Mouse (Mus musculus) stomach, postnatal 0 days (tissue): Measurements from ENCODE around the gene Ppp2r3a. TPM values are rescaled to one million over a fixed set of nuclear protein-coding genes. Genes with fewer than 3 reads are reported as not detected.
A peak's percentile ranks its signal among the peaks of the same experiment; 100 is the strongest.

Source experiments
- ATAC-seq: fragments of 200-750 bp; cut with Nextera tagmentation; 2 replicates; pipeline ENCODE4 v1.8.0; 2017; ENCODE audit not compliant: low FRiP score, low TSS enrichment
- DNase-seq: peaks from one replicate; pipeline ENCODE4 v3.0.0-alpha.2; 2016; ENCODE audit warnings: low spot score
- H3K27ac ChIP-seq: fragments of 300-500 bp; sonication (generic); replicated peaks from 2 replicates; pipeline ENCODE4 v1.5.1; 2014; ENCODE audit warnings: mild to moderate bottlenecking, control low read depth
- H3K27me3 ChIP-seq: fragments of 300-500 bp; sonication (generic); 2 replicates; pipeline ENCODE4 v1.6.1; 2014; ENCODE audit warnings: low read length; ENCODE audit not compliant: control insufficient read depth, insufficient read depth
- H3K36me3 ChIP-seq: fragments of 300-500 bp; sonication (generic); 2 replicates; pipeline ENCODE4 v1.6.1; 2014; ENCODE audit warnings: low read length, mixed read lengths; ENCODE audit not compliant: control insufficient read depth, insufficient read depth
- H3K4me1 ChIP-seq: fragments of 300-500 bp; sonication (generic); replicated peaks from 2 replicates; pipeline ENCODE4 v1.6.1; 2014; ENCODE audit warnings: antibody characterized with exemption; ENCODE audit not compliant: control insufficient read depth, insufficient read depth
- H3K4me2 ChIP-seq: fragments of 300-500 bp; sonication (generic); replicated peaks from 2 replicates; pipeline ENCODE4 v1.6.1; 2014; ENCODE audit warnings: low read depth, mild to moderate bottlenecking, control low read depth, moderate library complexity
- H3K4me3 ChIP-seq: fragments of 300-500 bp; sonication (generic); 2 replicates; pipeline ENCODE4 v1.5.1; 2014; ENCODE audit warnings: low read depth, low read length, control low read depth
- H3K9ac ChIP-seq: fragments of 300-500 bp; sonication (generic); 2 replicates; pipeline ENCODE4 v1.6.1; 2014; ENCODE audit warnings: mild to moderate bottlenecking, low read length, control low read depth, mixed read lengths
- H3K9me3 ChIP-seq: fragments of 300-500 bp; sonication (generic); 2 replicates; pipeline ENCODE4 v1.6.1; 2016; ENCODE audit warnings: low read length; ENCODE audit not compliant: control insufficient read depth
- CTCF ChIP-seq: IDR thresholded peaks from 2 replicates; pipeline ENCODE4 v1.5.1; 2016; ENCODE audit warnings: antibody characterized with exemption, low read depth, mild to moderate bottlenecking, moderate library complexity
- EP300 ChIP-seq: optimal IDR thresholded peaks from 2 replicates; pipeline ENCODE3; 2016; ENCODE audit warnings: antibody characterized with exemption
- WGBS: fragments of 180-500 bp; shearing (Covaris S2); extraction: QIAGEN DNeasy Blood & Tissue Kit; methylation state at CpG from one replicate; pipeline ENCODE4 v1.1.7; 2014; 5-methylcytosine and 5-hydroxymethylcytosine counted together
- polyA plus RNA-seq: library from polyadenylated mRNA; unstranded; fragments of >200 nt; fragmentation: Nextera tagmentation; extraction: Ambion mirVana; gene quantifications from 2 replicates; pipeline ENCODE4 v1.2.1, GENCODE M21; 2015

Ppp2r3a gene
- polyA plus RNA-seq, 1 experiment from 2014 or later = 6.8 TPM

GRCm38 (mm10) chr9:101250486-101250885, 1.1 kb downstream of the Ppp2r3a start:
- Histone ChIP-seq H3K4me1 (peaks cover 11% of the 10 kb centered on the region), H3K36me3 (no peaks in the 10 kb centered on the region), H3K9me3 (no peaks in the 10 kb centered on the region), H3K4me2 (peak overlapping the region; percentile 52), H3K9ac (peak overlapping the region; percentile 94), H3K4me3 (peak overlapping the region; percentile 86), H3K27ac (peak overlapping the region; percentile 99), H3K27me3 (no peaks in the 10 kb centered on the region)
- TF ChIP-seq EP300 (no peak), CTCF (no peak)
- 3% methylated on average over 11 of the region's 11 CpGs for WGBS
- no peak for DNase-seq
- no peak for ATAC-seq

DNA sequence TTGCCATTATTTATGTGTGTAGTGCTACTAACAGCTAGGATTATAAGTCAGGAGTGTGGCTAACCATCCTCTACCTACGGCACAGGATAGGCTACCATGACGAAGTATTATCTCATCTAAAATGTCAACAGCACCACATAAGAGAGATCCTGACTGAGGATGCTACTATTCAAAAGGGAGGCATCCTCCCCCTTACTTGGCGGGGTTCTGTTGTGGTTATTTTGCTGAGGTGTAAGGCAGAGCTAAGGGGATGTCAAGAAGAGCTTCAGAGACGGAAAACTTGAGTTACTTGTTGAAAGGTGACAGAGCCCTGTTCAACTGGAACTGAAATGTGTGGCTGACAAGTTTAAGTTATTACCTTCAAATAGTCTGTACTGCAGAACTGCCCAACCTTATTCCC, 2.0 kb downstream of the Ppp2r3a start:
- H3K4me1 ChIP-seq = peaks cover 13% of the 10 kb centered on the region
- H3K36me3 ChIP-seq = no peaks in the 10 kb centered on the region
- ATAC-seq = no peak
- WGBS = 59% methylated on average over 4 of the region's 4 CpGs
- peak overlapping the region; percentile 52 for H3K4me2 ChIP-seq
- no peaks in the 10 kb centered on the region for H3K9me3 ChIP-seq
- TF ChIP-seq CTCF = no peak
- no peak for TF ChIP-seq EP300
- no peaks in the 10 kb centered on the region for H3K27me3 ChIP-seq
- peak overlapping the region; percentile 18; the same call in 1 of the 2 replicates for H3K9ac ChIP-seq
- H3K27ac ChIP-seq = no peak overlapping the region; the same call in 1 of the 2 replicates
- peak overlapping the region; percentile 86; the same call in 1 of the 2 replicates for H3K4me3 ChIP-seq
- DNase-seq = no peak

DNA sequence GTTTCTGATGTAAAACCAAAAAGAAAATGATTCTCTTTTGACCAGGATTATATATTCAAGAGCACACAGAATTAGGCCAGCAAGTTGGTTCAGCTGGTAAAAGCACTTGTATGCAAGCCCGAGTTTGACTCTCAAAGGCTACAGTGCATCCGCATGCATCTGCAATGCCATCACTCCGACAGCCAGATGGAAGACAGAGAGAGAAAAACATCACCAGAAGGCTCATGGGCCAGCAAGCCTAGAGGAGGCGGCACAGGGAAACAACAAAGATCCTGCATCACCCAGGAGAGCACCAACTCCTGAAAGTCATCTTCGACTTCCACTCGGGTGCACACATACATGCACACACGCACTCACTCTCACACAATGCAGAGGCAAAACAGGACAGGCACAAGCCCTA, 4.1 kb downstream of the Ppp2r3a start:
- no peak overlapping the region for H3K27ac ChIP-seq
- TF ChIP-seq CTCF = no peak
- no peak for TF ChIP-seq EP300
- WGBS = 67% methylated on average over 7 of the region's 7 CpGs
- H3K27me3 ChIP-seq = no peaks in the 10 kb centered on the region
- no peak overlapping the region for H3K4me3 ChIP-seq
- H3K4me1 ChIP-seq = peaks cover 14% of the 10 kb centered on the region
- DNase-seq = no peak
- H3K4me2 ChIP-seq = no peak overlapping the region
- no peak for ATAC-seq
- H3K9ac ChIP-seq = no peak overlapping the region
- no peaks in the 10 kb centered on the region for H3K9me3 ChIP-seq
- H3K36me3 ChIP-seq = no peaks in the 10 kb centered on the region

- DNase-seq = no peak
- Histone ChIP-seq H3K9me3 (no peaks in the 10 kb centered on the region), H3K4me2 (no peak overlapping the region), H3K27me3 (no peaks in the 10 kb centered on the region), H3K36me3 (no peaks in the 10 kb centered on the region), H3K4me3 (no peak overlapping the region), H3K4me1 (peaks cover 14% of the 10 kb centered on the region), H3K27ac (no peak overlapping the region), H3K9ac (no peak overlapping the region)
- no peak for ATAC-seq
- 93% methylated on average over 5 of the region's 5 CpGs for WGBS
- no peak for TF ChIP-seq CTCF
- TF ChIP-seq EP300 = no peak
These were observed 6.1 kb downstream of the Ppp2r3a start for GRCm38 (mm10) chr9:101245493-101245892.

- H3K9ac ChIP-seq = no peak overlapping the region
- no peaks in the 10 kb centered on the region for H3K36me3 ChIP-seq
- WGBS = 31% methylated on average over 2 of the region's 2 CpGs
- DNase-seq (no peak), ATAC-seq (peak; percentile 21; the same call in 1 of the 2 replicates)
- no peak overlapping the region for H3K4me3 ChIP-seq
- no peaks in the 10 kb centered on the region for H3K9me3 ChIP-seq
- peaks cover 5% of the 10 kb centered on the region for H3K4me1 ChIP-seq
- H3K27me3 ChIP-seq = no peaks in the 10 kb centered on the region
- H3K4me2 ChIP-seq = no peak overlapping the region
- TF ChIP-seq EP300 (no peak), CTCF (no peak)
- H3K27ac ChIP-seq = no peak overlapping the region
These were observed 7.9 kb downstream of the Ppp2r3a start for GRCm38 (mm10) chr9:101243711-101244110.

DNA sequence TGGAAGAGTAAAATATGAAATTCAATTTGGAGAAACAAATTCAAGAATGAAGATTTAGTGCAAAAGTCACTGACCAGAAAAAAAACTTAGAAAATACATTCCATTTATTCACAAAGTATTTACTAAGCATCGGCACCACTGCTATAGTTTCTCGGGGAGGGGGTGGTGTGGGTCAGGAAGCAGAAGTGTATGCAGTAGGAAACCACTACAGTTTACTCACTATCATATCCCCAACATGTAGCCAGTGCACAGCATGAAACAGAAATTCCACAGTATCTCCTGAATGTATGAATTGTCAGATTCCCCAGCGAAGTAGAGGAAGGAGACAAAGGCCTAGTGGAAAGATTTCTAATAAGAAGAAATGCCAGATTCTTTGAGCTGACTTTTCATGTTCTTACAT, 11.4 kb downstream of the Ppp2r3a start:
- 69% methylated on average over 3 of the region's 3 CpGs for WGBS
- H3K27ac ChIP-seq = no peak overlapping the region
- no peak overlapping the region for H3K9ac ChIP-seq
- TF ChIP-seq CTCF (no peak), EP300 (no peak)
- H3K36me3 ChIP-seq = no peaks in the 10 kb centered on the region
- H3K4me3 ChIP-seq = no peak overlapping the region
- DNase-seq = no peak
- ATAC-seq = no peak
- no peaks in the 10 kb centered on the region for H3K27me3 ChIP-seq
- H3K9me3 ChIP-seq = no peaks in the 10 kb centered on the region
- 0 out of 2 replicates have a peak, but pooled peaks cover 2% of the 10 kb centered on the region for H3K4me1 ChIP-seq
- no peak overlapping the region for H3K4me2 ChIP-seq
